Mouse (Mus musculus) embryonic facial prominence, embryonic 13.5 days (tissue): ENCODE measurements at regions not wholly inside any gene's neighbourhood (a gene's known extent, or its start where the extent isn't known, plus 50 kb on each side); places are given as distances from the start of the nearest gene placed in this dataset.

Experiments
- ATAC-seq: fragments of 200-750 bp; cut with Nextera tagmentation; 2 replicates; pipeline ENCODE4 v1.8.0; 2017; ENCODE audit warnings: low read depth; ENCODE audit not compliant: insufficient number of reproducible peaks, insufficient read depth, low FRiP score, low TSS enrichment
- H3K27ac ChIP-seq: fragments of 300-500 bp; sonication (generic); 2 replicates; pipeline ENCODE4 v1.5.1; 2015; ENCODE audit warnings: moderate library complexity, mild to moderate bottlenecking, inconsistent platforms
- H3K27me3 ChIP-seq: fragments of 300-500 bp; sonication (generic); 2 replicates; pipeline ENCODE4 v1.6.1; 2015; ENCODE audit warnings: mild to moderate bottlenecking, inconsistent platforms
- H3K36me3 ChIP-seq: fragments of 300-500 bp; sonication (generic); 2 replicates; pipeline ENCODE4 v1.6.1; 2015; ENCODE audit warnings: mild to moderate bottlenecking, inconsistent platforms
- H3K4me1 ChIP-seq: fragments of 300-500 bp; sonication (generic); 2 replicates; pipeline ENCODE4 v1.6.1; 2015; ENCODE audit warnings: inconsistent platforms
- H3K4me2 ChIP-seq: fragments of 300-500 bp; sonication (generic); 2 replicates; pipeline ENCODE4 v1.6.1; 2015; ENCODE audit warnings: moderate library complexity, mild to moderate bottlenecking, inconsistent platforms
- H3K4me3 ChIP-seq: fragments of 300-500 bp; sonication (generic); 2 replicates; pipeline ENCODE4 v1.5.1; 2015; ENCODE audit warnings: mild to moderate bottlenecking, inconsistent platforms
- H3K9ac ChIP-seq: fragments of 300-500 bp; sonication (generic); 2 replicates; pipeline ENCODE4 v1.6.1; 2015; ENCODE audit warnings: mild to moderate bottlenecking, inconsistent platforms
- H3K9me3 ChIP-seq: fragments of 300-500 bp; sonication (generic); 2 replicates; pipeline ENCODE4 v1.6.1; 2016; ENCODE audit warnings: inconsistent platforms
- WGBS: fragments of 180-500 bp; shearing (Covaris S2); methylation state at CpG from one replicate; pipeline ENCODE4 v1.1.7; 2015; ENCODE audit warnings: mixed read lengths; 5-methylcytosine and 5-hydroxymethylcytosine counted together

- no peak for ATAC-seq
Observed at GRCm38 (mm10) chr9:30235791-30236190, 191.1 kb upstream of the Snx19 start.

GRCm38 (mm10) chr9:30242107-30242506 lies 184.8 kb upstream of the Snx19 start:
- H3K27ac ChIP-seq: no peak overlapping the region
- no peaks in the 10 kb centered on the region for H3K9me3 ChIP-seq
- no peaks in the 10 kb centered on the region for H3K27me3 ChIP-seq
- no peak for ATAC-seq
- no peaks in the 10 kb centered on the region for H3K36me3 ChIP-seq
- no peak overlapping the region for H3K4me3 ChIP-seq
- H3K4me2 ChIP-seq: no peak overlapping the region
- 84% methylated on average over 5 of the region's 5 CpGs for WGBS
- no peak overlapping the region for H3K9ac ChIP-seq
- H3K4me1 ChIP-seq: no peaks in the 10 kb centered on the region

More at GRCm38 (mm10) chr9:30235791-30236190, 191.1 kb upstream of the Snx19 start:
- no peak overlapping the region for H3K27ac ChIP-seq
- H3K4me1 ChIP-seq: no peaks in the 10 kb centered on the region
- H3K4me2 ChIP-seq: no peak overlapping the region
- WGBS: 69% methylated on average over 3 of the region's 3 CpGs
- no peaks in the 10 kb centered on the region for H3K9me3 ChIP-seq
- H3K9ac ChIP-seq: no peak overlapping the region
- no peak overlapping the region for H3K4me3 ChIP-seq
- no peaks in the 10 kb centered on the region for H3K36me3 ChIP-seq
- no peaks in the 10 kb centered on the region for H3K27me3 ChIP-seq

GRCm38 (mm10) chr9:30264533-30265168 lies 162.3 kb upstream of the Snx19 start:
- Histone ChIP-seq H3K27me3 (no peaks in the 10 kb centered on the region), H3K9ac (no peak overlapping the region), H3K9me3 (no peaks in the 10 kb centered on the region), H3K4me1 (peaks cover 6% of the 10 kb centered on the region; the same call in 1 of the 2 replicates), H3K27ac (no peak overlapping the region), H3K4me2 (no peak overlapping the region), H3K36me3 (no peaks in the 10 kb centered on the region), H3K4me3 (no peak overlapping the region)
- ATAC-seq: 0 out of 2 replicates have a peak, but pooled peaks have one; percentile 69
- WGBS: 16% methylated on average over 11 of the region's 11 CpGs

- no peaks in the 10 kb centered on the region for H3K9me3 ChIP-seq
- H3K36me3 ChIP-seq: no peaks in the 10 kb centered on the region
- H3K27ac ChIP-seq: no peak overlapping the region
- 48% methylated on average over 5 of the region's 5 CpGs for WGBS
- no peaks in the 10 kb centered on the region for H3K27me3 ChIP-seq
- no peak for ATAC-seq
- H3K4me1 ChIP-seq: peaks cover 6% of the 10 kb centered on the region; the same call in 1 of the 2 replicates
- no peak overlapping the region for H3K4me3 ChIP-seq
- H3K4me2 ChIP-seq: no peak overlapping the region
- H3K9ac ChIP-seq: no peak overlapping the region
Observed at GRCm38 (mm10) chr9:30271081-30271480, 155.8 kb upstream of the Snx19 start.

- Histone ChIP-seq H3K36me3 (no peaks in the 10 kb centered on the region), H3K27me3 (no peaks in the 10 kb centered on the region), H3K4me2 (no peak overlapping the region), H3K4me3 (no peak overlapping the region), H3K9ac (no peak overlapping the region), H3K9me3 (no peaks in the 10 kb centered on the region), H3K4me1 (peaks cover 6% of the 10 kb centered on the region; the same call in 1 of the 2 replicates), H3K27ac (no peak overlapping the region)
- 60% methylated on average over 4 of the region's 4 CpGs for WGBS
- ATAC-seq: no peak
Observed at GRCm38 (mm10) chr9:30273836-30274235, 153.1 kb upstream of the Snx19 start.

- no peaks in the 10 kb centered on the region for H3K4me1 ChIP-seq
- no peaks in the 10 kb centered on the region for H3K9me3 ChIP-seq
- no peak overlapping the region for H3K9ac ChIP-seq
- WGBS: 47% methylated on average over 1 of the region's 1 CpGs
- no peak for ATAC-seq
- H3K27me3 ChIP-seq: 0 out of 2 replicates have a peak, but pooled peaks cover 4% of the 10 kb centered on the region
- H3K4me2 ChIP-seq: no peak overlapping the region
- H3K36me3 ChIP-seq: no peaks in the 10 kb centered on the region
- no peak overlapping the region for H3K4me3 ChIP-seq
- no peak overlapping the region for H3K27ac ChIP-seq
Observed at GRCm38 (mm10) chr9:30278231-30278630, 148.7 kb upstream of the Snx19 start.

- Histone ChIP-seq H3K36me3 (no peaks in the 10 kb centered on the region), H3K4me3 (no peak overlapping the region), H3K4me2 (no peak overlapping the region), H3K4me1 (no peaks in the 10 kb centered on the region), H3K9me3 (no peaks in the 10 kb centered on the region), H3K9ac (no peak overlapping the region), H3K27ac (no peak overlapping the region), H3K27me3 (0 out of 2 replicates have a peak, but pooled peaks cover 7% of the 10 kb centered on the region)
- 91% methylated on average over 12 of the region's 12 CpGs for WGBS
- no peak for ATAC-seq
Observed at GRCm38 (mm10) chr9:30283080-30283770, 143.7 kb upstream of the Snx19 start.

GRCm38 (mm10) chr9:30283771-30284148 lies 143.1 kb upstream of the Snx19 start:
- no peaks in the 10 kb centered on the region for H3K36me3 ChIP-seq
- 0 out of 2 replicates have a peak, but pooled peaks cover 7% of the 10 kb centered on the region for H3K27me3 ChIP-seq
- ATAC-seq: no peak
- H3K4me2 ChIP-seq: no peak overlapping the region
- H3K4me1 ChIP-seq: no peaks in the 10 kb centered on the region
- H3K9me3 ChIP-seq: no peaks in the 10 kb centered on the region
- H3K27ac ChIP-seq: no peak overlapping the region
- no peak overlapping the region for H3K4me3 ChIP-seq
- H3K9ac ChIP-seq: no peak overlapping the region
- WGBS: 90% methylated on average over 4 of the region's 4 CpGs

- H3K36me3 ChIP-seq: no peaks in the 10 kb centered on the region
- no peaks in the 10 kb centered on the region for H3K9me3 ChIP-seq
- no peak overlapping the region for H3K9ac ChIP-seq
- 33% methylated on average over 16 of the region's 16 CpGs for WGBS
- no peak overlapping the region for H3K4me3 ChIP-seq
- no peaks in the 10 kb centered on the region for H3K4me1 ChIP-seq
- no peak overlapping the region for H3K27ac ChIP-seq
- no peak for ATAC-seq
- 0 out of 2 replicates have a peak overlapping the region, but pooled peaks have one; percentile 3 for H3K4me2 ChIP-seq
- H3K27me3 ChIP-seq: 0 out of 2 replicates have a peak, but pooled peaks cover 7% of the 10 kb centered on the region
Observed at GRCm38 (mm10) chr9:30284562-30285323, 142.2 kb upstream of the Snx19 start.

GRCm38 (mm10) chr9:30285324-30285599 lies 141.6 kb upstream of the Snx19 start:
- H3K4me3 ChIP-seq: no peak overlapping the region
- ATAC-seq: no peak
- no peak overlapping the region for H3K27ac ChIP-seq
- H3K27me3 ChIP-seq: 0 out of 2 replicates have a peak, but pooled peaks cover 7% of the 10 kb centered on the region
- H3K9ac ChIP-seq: no peak overlapping the region
- H3K36me3 ChIP-seq: no peaks in the 10 kb centered on the region
- no peaks in the 10 kb centered on the region for H3K9me3 ChIP-seq
- no peaks in the 10 kb centered on the region for H3K4me1 ChIP-seq
- WGBS: 59% methylated on average over 2 of the region's 2 CpGs
- no peak overlapping the region for H3K4me2 ChIP-seq

GRCm38 (mm10) chr9:30299844-30300243 lies 127.1 kb upstream of the Snx19 start:
- H3K27me3 ChIP-seq: no peaks in the 10 kb centered on the region
- 9% methylated on average over 4 of the region's 4 CpGs for WGBS
- H3K9me3 ChIP-seq: no peaks in the 10 kb centered on the region
- no peaks in the 10 kb centered on the region for H3K36me3 ChIP-seq
- no peak overlapping the region for H3K4me2 ChIP-seq
- H3K4me3 ChIP-seq: no peak overlapping the region
- ATAC-seq: no peak
- H3K9ac ChIP-seq: no peak overlapping the region
- peaks cover 5% of the 10 kb centered on the region; the same call in 1 of the 2 replicates for H3K4me1 ChIP-seq
- H3K27ac ChIP-seq: no peak overlapping the region
